Mouse (Mus musculus) MN1 (cell line): Measurements from ENCODE around the gene Cnih4.
A peak's percentile ranks its signal among the peaks of the same experiment; 100 is the strongest.

Source experiments
- DNase-seq: peaks from one replicate; pipeline ENCODE4 v3.0.0-alpha.2; 2016; ENCODE audit warnings: low spot score

The Cnih4 gene

DNA sequence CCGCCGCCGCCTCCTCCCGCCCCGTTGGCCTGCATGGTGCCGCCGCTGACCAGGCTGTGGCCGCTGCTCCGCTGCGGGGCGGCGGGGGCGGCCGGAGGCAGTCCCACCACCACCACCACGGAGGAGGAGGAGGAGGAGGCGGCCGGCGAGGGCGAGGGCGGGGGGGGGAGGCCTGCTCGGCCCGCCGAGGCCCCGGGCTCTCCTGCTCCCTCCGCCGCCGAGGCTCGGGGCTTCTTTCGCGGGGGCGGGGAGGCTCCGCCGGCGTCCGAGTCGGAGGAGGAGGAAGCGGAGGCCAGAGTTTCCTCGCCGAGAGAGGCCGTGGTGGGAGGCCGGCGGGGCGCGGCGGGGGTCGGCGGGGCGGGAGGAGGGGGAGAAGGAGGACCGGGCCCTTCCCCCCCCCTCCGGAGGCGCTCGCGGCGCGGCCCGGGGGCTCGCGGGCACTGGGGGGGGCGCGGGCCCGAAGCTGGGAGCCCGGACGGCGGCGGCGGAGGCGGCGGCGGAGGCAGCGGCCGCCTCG lies 67.0 kb downstream of the Cnih4 start:
- peak; percentile 51 for DNase-seq

DNA sequence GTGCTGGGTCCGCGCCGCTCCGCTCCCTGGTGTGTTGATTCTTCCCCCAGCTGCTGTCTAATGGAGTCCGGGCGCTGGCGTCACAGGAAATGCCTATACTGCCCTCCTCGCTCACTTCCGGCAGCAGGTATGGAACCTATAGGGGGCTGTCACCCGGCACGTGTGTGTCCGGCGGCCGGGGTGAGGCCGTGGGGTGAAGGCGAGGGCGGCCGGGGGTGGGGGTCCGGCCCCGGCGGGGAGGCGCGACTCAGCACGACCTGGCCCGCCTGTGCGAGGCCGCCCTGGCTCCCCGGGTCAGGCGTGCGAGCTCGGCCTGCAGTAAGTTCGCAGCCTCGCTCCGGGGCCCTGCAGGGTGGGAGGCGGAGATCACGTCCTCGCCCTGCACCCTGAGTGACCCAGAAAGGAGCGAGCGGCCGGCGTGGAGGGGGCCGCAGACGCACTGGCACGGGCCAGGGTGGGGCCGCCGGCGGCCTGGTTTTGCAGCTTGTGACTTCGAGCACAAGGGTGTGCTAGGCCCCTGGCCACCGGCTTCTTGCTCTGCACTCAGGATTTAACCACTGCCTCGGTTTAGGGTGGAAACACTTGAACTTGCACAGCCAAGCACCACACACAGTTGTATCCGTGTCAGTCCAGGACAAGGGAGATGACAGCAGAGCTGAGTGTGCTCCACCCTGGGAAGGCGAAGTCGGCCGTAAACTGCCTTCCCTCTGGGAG lies 67.6 kb downstream of the Cnih4 start, which contains the start of gene Wdr26:
Wdr26 (minus strand) TSS at position 82 of the 714 bp plus-strand sequence.
- peak; percentile 91 for DNase-seq

DNA sequence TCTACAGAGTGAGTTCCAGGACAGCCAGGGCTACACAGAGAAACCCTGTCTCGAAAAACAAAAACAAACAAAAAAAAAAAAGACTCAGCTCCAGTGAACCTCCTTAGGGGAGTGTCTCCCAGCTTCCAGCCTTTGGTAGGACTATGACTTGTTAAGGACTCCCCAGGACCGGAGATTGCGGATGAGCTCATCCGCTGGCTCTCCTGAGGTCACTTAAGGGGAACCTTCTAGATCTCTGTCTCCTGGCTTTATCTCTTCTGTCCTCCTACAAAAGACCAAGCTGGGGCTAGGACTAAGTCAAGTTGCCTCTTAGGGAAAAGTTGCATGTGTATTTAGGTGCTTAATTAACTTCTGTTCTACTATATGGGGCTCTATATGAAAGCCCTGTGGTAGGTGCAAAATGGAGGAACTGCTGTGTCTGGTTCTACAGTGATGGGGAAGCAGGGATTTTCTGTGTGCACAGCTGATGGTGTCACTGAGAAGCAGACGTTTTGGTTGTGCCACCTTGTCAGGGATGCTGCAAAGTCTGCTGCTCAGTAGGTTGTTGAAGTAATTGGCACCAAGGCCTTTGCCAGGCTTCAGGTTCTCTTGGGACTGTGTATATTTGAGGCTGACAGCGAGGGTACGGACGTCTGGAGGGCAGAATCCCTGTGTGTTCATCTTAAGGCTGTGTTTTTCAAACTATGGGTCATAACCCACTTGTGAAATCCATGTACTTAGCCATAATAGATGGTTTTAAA lies 70.0 kb downstream of the Cnih4 start:
- no peak for DNase-seq

DNA sequence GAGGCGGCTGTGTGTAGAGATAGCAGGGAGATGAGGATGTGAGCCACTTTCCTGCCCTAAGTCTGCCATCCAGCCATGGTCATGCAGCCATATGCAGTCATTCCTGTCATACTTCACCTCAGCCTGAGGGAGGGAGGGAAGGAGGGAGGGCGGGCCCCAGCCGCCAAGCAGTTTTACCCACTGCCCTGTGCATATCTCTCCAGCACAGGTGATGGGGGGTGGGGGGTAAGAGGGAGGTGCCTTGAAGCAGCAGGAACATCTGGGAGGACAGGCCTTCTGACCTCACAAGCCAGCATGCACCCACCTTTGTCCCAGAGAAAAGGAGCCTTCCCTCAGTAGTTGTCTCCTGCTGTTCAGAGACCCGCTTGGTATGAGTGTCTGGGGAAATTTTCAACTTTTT lies 71.8 kb downstream of the Cnih4 start:
- no peak for DNase-seq
